Comparison of ENCODE assay signal across 8 mouse cellular contexts in the genomic region with DNA sequence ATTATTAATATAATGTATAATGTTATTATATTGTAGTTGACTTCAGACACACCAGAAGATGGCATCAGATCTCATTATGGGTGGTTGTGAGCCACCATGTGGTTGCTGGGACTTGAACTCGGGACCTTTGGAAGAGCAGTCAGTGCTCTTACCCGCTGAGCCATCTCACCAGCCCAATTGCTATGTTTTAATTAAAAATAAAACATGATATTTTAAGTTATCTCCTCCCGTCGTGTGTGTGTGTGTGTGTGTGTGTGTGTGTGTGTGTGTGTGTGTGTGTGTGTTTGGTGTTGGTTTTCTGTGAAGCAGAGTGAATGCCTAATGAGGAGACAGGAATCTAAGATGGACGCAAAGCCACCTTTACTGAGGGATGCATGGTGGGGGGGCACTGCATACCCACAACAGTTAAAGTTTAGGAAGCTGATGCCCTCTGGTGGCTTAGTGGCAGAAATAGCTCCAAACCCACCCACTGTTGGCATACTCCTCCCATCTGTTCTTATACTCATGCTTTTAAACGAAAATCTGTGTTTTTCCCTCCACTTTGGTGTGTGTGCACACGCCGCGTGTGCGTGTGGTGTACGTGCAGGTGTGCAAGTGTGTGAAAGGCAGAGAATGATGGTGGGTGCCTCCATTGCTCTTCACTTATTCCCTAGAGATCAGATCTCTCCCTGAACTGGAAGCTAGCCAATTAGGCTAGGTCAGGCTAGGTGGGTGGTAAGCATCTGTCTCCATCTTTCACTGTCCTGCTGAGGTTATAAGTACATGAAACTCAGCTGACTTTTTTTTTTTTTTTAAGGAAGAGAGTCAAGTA. TPM values are rescaled to one million over a fixed set of nuclear protein-coding genes. Genes with fewer than 3 reads are reported as not detected.
DNase-seq lines count a peak whose midpoint lies in the region; ATAC-seq and TF ChIP-seq lines count a peak whose summit lies in the region.

No protein-coding gene starts in this region.

- DNase-seq in ES-CJ7 (ENCODE audit: low read depth, low spot score) = peak; percentile 90
- peak; percentile 81 for DNase-seq in cerebellum, adult 11 months
- DNase-seq in forebrain, embryonic 14.5 days (ENCODE audit: low spot score) = peak; percentile 96
- DNase-seq in heart, postnatal 4 days = peak; percentile 77
- peak; percentile 89 for DNase-seq in layer of hippocampus, adult 11-12 months (ENCODE audit: low spot score)
- peak; percentile 59 for DNase-seq in lung, adult 2 months
- peak; percentile 87 for DNase-seq in thymus, postnatal 0 days (ENCODE audit: low spot score)

- no peak overlapping the region for H3K4me2 ChIP-seq in forebrain, embryonic 14.5 days (ENCODE audit: low read length)
- H3K4me2 ChIP-seq in neural tube, embryonic 14.5 days (ENCODE audit: low read depth, low read length) = no peak overlapping the region

- H3K4me3 ChIP-seq in forebrain, embryonic 14.5 days (ENCODE audit: low read depth, low read length) = no peak overlapping the region
- no peak overlapping the region for H3K4me3 ChIP-seq in lung, adult 2 months (replicated peaks; ENCODE audit: extremely low read depth, low read depth, low read length)
- no peak overlapping the region for H3K4me3 ChIP-seq in neural tube, embryonic 14.5 days (ENCODE audit: low read depth, low read length)

- ATAC-seq in forebrain, embryonic 14.5 days = peak; percentile 94
- peak; percentile 58 for ATAC-seq in neural tube, embryonic 14.5 days (ENCODE audit: low read depth)

- H3K27me3 ChIP-seq in forebrain, embryonic 14.5 days (replicated peaks; ENCODE audit: control insufficient read depth, insufficient read depth, low read length) = no peaks in the 10 kb centered on the region
- H3K27me3 ChIP-seq in neural tube, embryonic 14.5 days (ENCODE audit: control insufficient read depth, insufficient read depth, low read length) = no peaks in the 10 kb centered on the region

- no peaks in the 10 kb centered on the region for H3K36me3 ChIP-seq in forebrain, embryonic 14.5 days (ENCODE audit: control insufficient read depth, insufficient read depth, low read length)
- no peaks in the 10 kb centered on the region for H3K36me3 ChIP-seq in neural tube, embryonic 14.5 days (ENCODE audit: control insufficient read depth, insufficient read depth, low read length)

- 23% methylated on average over 11 of the region's 11 CpGs for WGBS in forebrain, embryonic 14.5 days
- WGBS in lung, adult 2 months = 27% methylated on average over 11 of the region's 11 CpGs
- 32% methylated on average over 11 of the region's 11 CpGs for WGBS in neural tube, embryonic 14.5 days

- no peak for TF ChIP-seq POLR2A in lung, adult 2 months (IDR thresholded peaks at IDR 0.05; ENCODE audit: borderline replicate concordance, extremely low read depth, low read depth, low read length)

- H3K9me3 ChIP-seq in forebrain, embryonic 14.5 days (replicated peaks; ENCODE audit: control insufficient read depth, low read length) = no peaks in the 10 kb centered on the region
- H3K9me3 ChIP-seq in neural tube, embryonic 14.5 days (ENCODE audit: control insufficient read depth, low read length) = no peaks in the 10 kb centered on the region

- TF ChIP-seq CTCF in lung, adult 2 months (IDR thresholded peaks at IDR 0.05; ENCODE audit: insufficient read depth, low read length) = peak; percentile 78

- no peaks in the 10 kb centered on the region for H3K4me1 ChIP-seq in forebrain, embryonic 14.5 days (ENCODE audit: control insufficient read depth, insufficient read depth, low read length)
- H3K4me1 ChIP-seq in lung, adult 2 months (ENCODE audit: control insufficient read depth, insufficient read depth, low read length) = peaks cover 3% of the 10 kb centered on the region
- H3K4me1 ChIP-seq in neural tube, embryonic 14.5 days (ENCODE audit: control insufficient read depth, insufficient read depth, low read length) = 0 out of 2 replicates have a peak, but pooled peaks cover 4% of the 10 kb centered on the region

- no peak overlapping the region for H3K27ac ChIP-seq in forebrain, embryonic 14.5 days (ENCODE audit: low read depth, low read length)
- H3K27ac ChIP-seq in neural tube, embryonic 14.5 days (ENCODE audit: low read depth, low read length) = no peak overlapping the region

- H3K9ac ChIP-seq in forebrain, embryonic 14.5 days (ENCODE audit: low read length) = no peak overlapping the region
- H3K9ac ChIP-seq in neural tube, embryonic 14.5 days (replicated peaks; ENCODE audit: low read depth, low read length) = no peak overlapping the region

RNA-seq across cellular contexts. Expression of a gene that starts 18.6 kb away (rescaled TPM):
- 28.7 and 38.2 TPM in 2 replicates for polyA plus RNA-seq in forebrain, embryonic 14.5 days (2014; fragmentation: Nextera tagmentation; extraction: Ambion mirVana)
- total RNA-seq in heart, postnatal 4 days (2021) = 10 to 100 TPM; 48.3 to 49.7 TPM
- 19.4 and 21.0 TPM in 2 replicates for polyA plus RNA-seq in lung, adult 2 months (2012; rRNA removed)
- polyA plus RNA-seq in neural tube, embryonic 14.5 days (2014; fragmentation: Nextera tagmentation; extraction: Ambion mirVana) = 36.1 and 37.5 TPM in 2 replicates
- polyA plus RNA-seq in thymus, postnatal 0 days (2015; fragmentation: Nextera tagmentation; extraction: Ambion mirVana) = 31.5 and 45.6 TPM in 2 replicates

RNA-seq across cellular contexts. Expression of a gene that starts 34.0 kb away (rescaled TPM):
- polyA plus RNA-seq in forebrain, embryonic 14.5 days (2014; fragmentation: Nextera tagmentation; extraction: Ambion mirVana) = 4.7 and 5.7 TPM in 2 replicates
- total RNA-seq in heart, postnatal 4 days (2021) = 10 to 100 TPM; 37.1 to 38.3 TPM
- 37.8 and 63.1 TPM in 2 replicates for polyA plus RNA-seq in lung, adult 2 months (2012; rRNA removed)
- polyA plus RNA-seq in neural tube, embryonic 14.5 days (2014; fragmentation: Nextera tagmentation; extraction: Ambion mirVana) = 2.3 and 5.3 TPM in 2 replicates
- 10.4 and 12.9 TPM in 2 replicates for polyA plus RNA-seq in thymus, postnatal 0 days (2015; fragmentation: Nextera tagmentation; extraction: Ambion mirVana)

RNA-seq across cellular contexts. Expression of a gene that starts 36.6 kb away (rescaled TPM):
- polyA plus RNA-seq in forebrain, embryonic 14.5 days (2014; fragmentation: Nextera tagmentation; extraction: Ambion mirVana) = 31.1 and 36.4 TPM in 2 replicates
- 10 to 100 TPM; 21.3 to 22.1 TPM for total RNA-seq in heart, postnatal 4 days (2021)
- polyA plus RNA-seq in lung, adult 2 months (2012; rRNA removed) = 21.9 and 24.7 TPM in 2 replicates
- polyA plus RNA-seq in neural tube, embryonic 14.5 days (2014; fragmentation: Nextera tagmentation; extraction: Ambion mirVana) = 21.3 and 29.9 TPM in 2 replicates
- 25.9 and 28.3 TPM in 2 replicates for polyA plus RNA-seq in thymus, postnatal 0 days (2015; fragmentation: Nextera tagmentation; extraction: Ambion mirVana)

RNA-seq across cellular contexts. Expression of a gene that starts 36.7 kb away (rescaled TPM):
- 106 and 142 TPM in 2 replicates for polyA plus RNA-seq in forebrain, embryonic 14.5 days (2014; fragmentation: Nextera tagmentation; extraction: Ambion mirVana)
- 100 to 1,000 TPM in 1 of 2 experiments, 10 to 100 TPM in 1; 92.3 to 101 TPM for total RNA-seq in heart, postnatal 4 days (2021)
- 129 and 141 TPM in 2 replicates for polyA plus RNA-seq in lung, adult 2 months (2012; rRNA removed)
- polyA plus RNA-seq in neural tube, embryonic 14.5 days (2014; fragmentation: Nextera tagmentation; extraction: Ambion mirVana) = 112 and 132 TPM in 2 replicates
- 194 and 211 TPM in 2 replicates for polyA plus RNA-seq in thymus, postnatal 0 days (2015; fragmentation: Nextera tagmentation; extraction: Ambion mirVana)
